In genomic region chr7:16101726-16102475, GRCm38 (mm10) we compare ENCODE assay signal across 14 mouse cellular contexts. TPM values are rescaled to one million over a fixed set of nuclear protein-coding genes. Genes with fewer than 3 reads are reported as not detected.
DNase-seq lines count a peak whose midpoint lies in the region; TF ChIP-seq lines count a peak whose summit lies in the region.
"Had no signal": no experiment of that assay in that cellular context is flagged by ENCODE, and none has a peak within 500 bp of the region (broad histone marks: within the 10 kb centered on the region; RNA-seq: fewer than 3 reads in every experiment).

No protein-coding gene starts in this region.

- H3K27ac ChIP-seq in left cerebral cortex, adult 2 months = peak overlapping the region; percentile 65
- no peak overlapping the region for H3K27ac ChIP-seq in embryonic facial prominence, embryonic 10.5 days (replicated peaks)
- H3K27ac ChIP-seq: midbrain, embryonic 10.5 days had no signal

- H3K9me3 ChIP-seq in embryonic facial prominence, embryonic 10.5 days = peaks cover 2% of the 10 kb centered on the region; the same call in 1 of the 2 replicates
- H3K9me3 ChIP-seq: midbrain, embryonic 10.5 days had no signal

- no peaks in the 10 kb centered on the region for H3K27me3 ChIP-seq in embryonic facial prominence, embryonic 10.5 days (replicated peaks; ENCODE audit: low read depth, poor library complexity, severe bottlenecking)

- H3K36me3 ChIP-seq in embryonic facial prominence, embryonic 10.5 days (replicated peaks) = peaks cover 55% of the 10 kb centered on the region

- peak overlapping the region; percentile 28 for H3K4me3 ChIP-seq in left cerebral cortex, adult 2 months
- H3K4me3 ChIP-seq in embryonic facial prominence, embryonic 10.5 days = 0 out of 2 replicates have a peak overlapping the region, but pooled peaks have one; percentile 8
- H3K4me3 ChIP-seq: midbrain, embryonic 10.5 days had no signal

- peaks cover 25% of the 10 kb centered on the region for H3K4me1 ChIP-seq in embryonic facial prominence, embryonic 10.5 days

- DNase-seq in gastrocnemius, adult 8-10 months (ENCODE audit: low spot score in 2 of 2) = peak; percentile 44 to 56
- DNase-seq in gastrocnemius, postnatal 36 days = no peak
- no peak for DNase-seq in left cerebral cortex, adult 2 months (ENCODE audit: extremely low spot score in 1 of 2, low spot score in 2 of 2)
- no peak for DNase-seq in left cerebral cortex, postnatal 10 days (ENCODE audit: extremely low spot score in 1 of 2, low spot score in 2 of 2)
- peak; percentile 39 for DNase-seq in ZHBTc4 (ENCODE audit: low read depth, low spot score)
- no peak for DNase-seq in embryonic facial prominence, embryonic 10.5 days (ENCODE audit: low spot score)
- DNase-seq in natural killer cell, adult 2 months (ENCODE audit: low spot score in 2 of 2) = no peak
- DNase-seq: adrenal gland, adult 2 months; kidney, adult 11 months had no signal

- 79% methylated on average over 15 of the region's 15 CpGs for WGBS in embryonic facial prominence, embryonic 10.5 days

- no peak for TF ChIP-seq CTCF in left cerebral cortex, adult 2 months (IDR thresholded peaks at IDR 0.05)

- intact Hi-C loops in gastrocnemius, postnatal 36 days (cut with DNase I) = no loop called here
- intact Hi-C loops in left cerebral cortex, adult 2 months (cut with DNase I) = loop anchor here (2.0 kb wide), 1 partner anchor 29 kb away; no protein-coding TSS in a partner anchor
- intact Hi-C loops in left cerebral cortex, postnatal 10 days (cut with DNase I) = loop anchor here (5.0 kb wide), 1 partner anchor 50 kb away; no protein-coding TSS in a partner anchor

RNA-seq across cellular contexts. Expression of gene Napa, which starts 3.6 kb away (rescaled TPM):
- total RNA-seq in gastrocnemius, adult 8-10 months (2022) = 100 to 1,000 TPM; 105 to 140 (median 115) TPM
- 100 to 1,000 TPM in 1 of 2 experiments, 10 to 100 TPM in 1; 92.4 to 109 TPM for total RNA-seq in gastrocnemius, postnatal 36 days (2021)
- 100 to 1,000 TPM; 269 to 280 TPM for total RNA-seq in left cerebral cortex, adult 2 months (2021)
- total RNA-seq in left cerebral cortex, postnatal 10 days (2021) = 100 to 1,000 TPM; 181 TPM
- 200 and 202 TPM in 2 replicates for polyA plus RNA-seq in embryonic facial prominence, embryonic 10.5 days (2016; fragmentation: Nextera tagmentation; extraction: Ambion mirVana)

RNA-seq across cellular contexts. Expression of gene Kptn, which starts 17.8 kb away (rescaled TPM):
- total RNA-seq in gastrocnemius, adult 8-10 months (2022) = 10 to 100 TPM; 10.7 to 13.4 (median 11.9) TPM
- total RNA-seq in gastrocnemius, postnatal 36 days (2021) = 10 to 100 TPM; 10.8 to 11.3 TPM
- total RNA-seq in left cerebral cortex, adult 2 months (2021) = 10 to 100 TPM; 42.9 to 46.3 TPM
- 10 to 100 TPM; 47.3 to 47.7 TPM for total RNA-seq in left cerebral cortex, postnatal 10 days (2021)
- 25.8 and 26.7 TPM in 2 replicates for polyA plus RNA-seq in embryonic facial prominence, embryonic 10.5 days (2016; fragmentation: Nextera tagmentation; extraction: Ambion mirVana)

RNA-seq across cellular contexts. Expression of gene Slc8a2, which starts 27.7 kb away (rescaled TPM):
- under 1 TPM; 0.07 to 0.19 (median 0.13) TPM for total RNA-seq in gastrocnemius, adult 8-10 months (2022)
- under 1 TPM; 0.12 to 0.13 TPM for total RNA-seq in gastrocnemius, postnatal 36 days (2021)
- 100 to 1,000 TPM; 226 TPM for total RNA-seq in left cerebral cortex, adult 2 months (2021)
- 100 to 1,000 TPM; 285 to 298 TPM for total RNA-seq in left cerebral cortex, postnatal 10 days (2021)
- polyA plus RNA-seq in embryonic facial prominence, embryonic 10.5 days (2016; fragmentation: Nextera tagmentation; extraction: Ambion mirVana) = 0.16 and 0.20 TPM in 2 replicates
- total RNA-seq: liver, adult 2 months had no signal

RNA-seq across cellular contexts. Expression of gene Zfp541, which starts 40.3 kb away (rescaled TPM):
- not detected for total RNA-seq in gastrocnemius, adult 8-10 months (2022)
- not detected for total RNA-seq in gastrocnemius, postnatal 36 days (2021)
- under 1 TPM; 0.77 to 0.97 TPM for total RNA-seq in left cerebral cortex, adult 2 months (2021)
- under 1 TPM; 0.26 to 0.58 TPM for total RNA-seq in left cerebral cortex, postnatal 10 days (2021)
- 0.05 TPM in 1 of 2 replicates, not detected in the other for polyA plus RNA-seq in embryonic facial prominence, embryonic 10.5 days (2016; fragmentation: Nextera tagmentation; extraction: Ambion mirVana)
- total RNA-seq: liver, adult 2 months had no signal
- polyA plus RNA-seq: forebrain, embryonic 11.5 days; heart, postnatal 0 days; large intestine, adult 2 months; midbrain, embryonic 10.5 days had no signal

RNA-seq across cellular contexts. Expression of gene Bicra, which starts 54.2 kb away (rescaled TPM):
- total RNA-seq in gastrocnemius, adult 8-10 months (2022) = 1 to 10 TPM; 3.7 to 6.8 (median 5.6) TPM
- 1 to 10 TPM; 4.5 to 6.6 TPM for total RNA-seq in gastrocnemius, postnatal 36 days (2021)
- total RNA-seq in left cerebral cortex, adult 2 months (2021) = 10 to 100 TPM; 14.5 to 15.4 TPM
- total RNA-seq in left cerebral cortex, postnatal 10 days (2021) = 10 to 100 TPM; 13.4 to 14.1 TPM
- 8.9 and 9.2 TPM in 2 replicates for polyA plus RNA-seq in embryonic facial prominence, embryonic 10.5 days (2016; fragmentation: Nextera tagmentation; extraction: Ambion mirVana)

Comparison
In these comparisons a context has a peak if more than half of its experiments do, and no peak if none do; other contexts are left out.
1. DNase-seq: peak in gastrocnemius, adult 8-10 months (2 of 2) and ZHBTc4 (single experiment); none in gastrocnemius, postnatal 36 days (0 of 2), left cerebral cortex, adult 2 months (0 of 2), left cerebral cortex, postnatal 10 days (0 of 2), embryonic facial prominence, embryonic 10.5 days (single experiment) and natural killer cell, adult 2 months (0 of 2).
2. RNA of gene Slc8a2, which starts 27.7 kb away (total RNA-seq): 285 to 298 TPM in left cerebral cortex, postnatal 10 days and 226 TPM in left cerebral cortex, adult 2 months; 0.07 to 0.19 TPM in gastrocnemius, adult 8-10 months and 0.12 to 0.13 TPM in gastrocnemius, postnatal 36 days; every median in the first group is over 100 times any median in the second.